Comparison of ENCODE assay signal across 7 mouse cellular contexts in the genomic region with DNA sequence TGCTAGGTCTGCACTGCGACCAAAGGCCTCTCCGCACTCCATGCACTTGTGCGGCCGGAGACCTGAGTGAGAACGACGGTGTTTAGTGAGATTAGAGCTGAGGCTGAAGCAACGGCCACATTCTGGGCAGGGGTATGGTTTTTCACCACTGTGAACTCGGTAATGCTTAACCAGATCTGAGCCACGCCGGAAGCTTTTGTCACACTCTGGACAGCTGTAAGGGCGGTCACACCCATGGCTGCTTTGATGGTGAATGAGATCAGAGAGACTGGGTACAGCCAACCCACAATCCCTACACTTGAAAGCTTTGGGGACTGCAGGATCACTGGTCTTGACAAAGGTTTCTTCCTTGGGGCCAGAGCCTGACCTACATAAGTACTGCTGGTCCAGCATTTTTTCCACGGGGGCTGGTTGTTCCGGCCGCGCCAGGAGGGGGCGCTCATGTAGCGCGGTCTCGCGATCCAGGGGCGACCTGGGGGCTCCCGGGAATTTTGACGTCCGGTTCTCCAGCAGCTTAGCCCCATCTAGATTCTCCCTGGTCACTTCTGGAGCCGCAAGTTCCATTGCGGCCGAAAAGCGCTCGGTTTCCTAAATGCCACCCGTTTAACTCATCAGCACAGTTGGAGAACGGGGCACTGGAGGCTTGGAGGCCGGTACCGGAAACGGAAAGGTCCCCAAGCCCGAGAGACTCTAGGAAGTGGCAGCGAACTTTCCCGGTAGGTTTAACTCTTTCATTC. TPM values are rescaled to one million over a fixed set of nuclear protein-coding genes. Genes with fewer than 3 reads are reported as not detected.
DNase-seq lines count a peak whose midpoint lies in the region; ATAC-seq and TF ChIP-seq lines count a peak whose summit lies in the region.

A gene (plus strand): TSS at position 487 of the 737 bp plus-strand sequence.

- H3K4me3 ChIP-seq in embryonic facial prominence, embryonic 10.5 days, result peak within 1 kb of the TSS; percentile 78
- H3K4me3 ChIP-seq in intestine, postnatal 0 days (ENCODE audit: low read depth, low read length), result peak within 1 kb of the TSS; percentile 76
- peak within 1 kb of the TSS; percentile 72 for H3K4me3 ChIP-seq in midbrain, embryonic 11.5 days (ENCODE audit: low read depth, low read length)

- H3K27ac ChIP-seq in embryonic facial prominence, embryonic 10.5 days (replicated peaks), result peak within 1 kb of the TSS; percentile 98
- H3K27ac ChIP-seq in intestine, postnatal 0 days (ENCODE audit: low read depth, low read length), result peak within 1 kb of the TSS; percentile 99
- peak within 1 kb of the TSS; percentile 91 for H3K27ac ChIP-seq in midbrain, embryonic 11.5 days (ENCODE audit: low read depth, low read length)

- peak within 1 kb of the TSS; percentile 81 for H3K4me2 ChIP-seq in intestine, postnatal 0 days (replicated peaks; ENCODE audit: low read depth)
- H3K4me2 ChIP-seq in midbrain, embryonic 11.5 days, result peak within 1 kb of the TSS; percentile 89

- TF ChIP-seq CTCF in intestine, postnatal 0 days (IDR thresholded peaks at IDR 0.05; ENCODE audit: low read depth), result peak; percentile 93

- H3K9me3 ChIP-seq in embryonic facial prominence, embryonic 10.5 days, result no peaks in the 10 kb centered on the region
- no peaks in the 10 kb centered on the region for H3K9me3 ChIP-seq in intestine, postnatal 0 days (ENCODE audit: control insufficient read depth)
- no peaks in the 10 kb centered on the region for H3K9me3 ChIP-seq in midbrain, embryonic 11.5 days (ENCODE audit: control insufficient read depth, low read length)

- peaks cover 32% of the 10 kb centered on the region for H3K4me1 ChIP-seq in embryonic facial prominence, embryonic 10.5 days
- H3K4me1 ChIP-seq in intestine, postnatal 0 days (replicated peaks; ENCODE audit: control insufficient read depth, insufficient read depth, low read length), result no peaks in the 10 kb centered on the region
- 0 out of 2 replicates have a peak, but pooled peaks cover 3% of the 10 kb centered on the region for H3K4me1 ChIP-seq in midbrain, embryonic 11.5 days (ENCODE audit: control insufficient read depth, insufficient read depth, low read length)

- H3K27me3 ChIP-seq in embryonic facial prominence, embryonic 10.5 days (replicated peaks; ENCODE audit: low read depth, poor library complexity, severe bottlenecking), result no peaks in the 10 kb centered on the region
- no peaks in the 10 kb centered on the region for H3K27me3 ChIP-seq in intestine, postnatal 0 days (replicated peaks; ENCODE audit: control insufficient read depth, insufficient read depth, low read length)
- no peaks in the 10 kb centered on the region for H3K27me3 ChIP-seq in midbrain, embryonic 11.5 days (ENCODE audit: control insufficient read depth, insufficient read depth, low read length)

- peak; percentile 45 for ATAC-seq in intestine, postnatal 0 days
- ATAC-seq in midbrain, embryonic 11.5 days (ENCODE audit: low FRiP score), result peak; percentile 16; the same call in 1 of the 2 replicates

- WGBS in embryonic facial prominence, embryonic 10.5 days, result 26% methylated on average over 37 of the region's 37 CpGs
- WGBS in intestine, postnatal 0 days, result 20% methylated on average over 37 of the region's 37 CpGs
- 26% methylated on average over 37 of the region's 37 CpGs for WGBS in midbrain, embryonic 11.5 days

- H3K36me3 ChIP-seq in embryonic facial prominence, embryonic 10.5 days (replicated peaks), result peaks cover 34% of the 10 kb centered on the region
- H3K36me3 ChIP-seq in intestine, postnatal 0 days (ENCODE audit: control insufficient read depth, insufficient read depth), result peaks cover 26% of the 10 kb centered on the region
- peaks cover 4% of the 10 kb centered on the region; the same call in 1 of the 2 replicates for H3K36me3 ChIP-seq in midbrain, embryonic 11.5 days (ENCODE audit: control insufficient read depth, insufficient read depth, low read length)

- peak; percentile 92 for DNase-seq in adrenal gland, postnatal 14 days
- DNase-seq in embryonic facial prominence, embryonic 10.5 days (ENCODE audit: low spot score), result peak; percentile 90
- DNase-seq in gonadal fat pad, adult 2 months (ENCODE audit: low read depth), result no peak
- peak; percentile 87 for DNase-seq in left cerebral cortex, postnatal 4 days
- peak; percentile 99 for DNase-seq in midbrain, embryonic 11.5 days (ENCODE audit: low spot score, missing footprints)
- peak; percentile 77 for DNase-seq in skeletal muscle tissue, adult 2 months (ENCODE audit: low read depth, low spot score)

- intact Hi-C loops in left cerebral cortex, postnatal 4 days (cut with DNase I), result no loop called here

- peak within 1 kb of the TSS; percentile 85 for H3K9ac ChIP-seq in intestine, postnatal 0 days (ENCODE audit: low read depth, low read length)
- peak within 1 kb of the TSS; percentile 85 for H3K9ac ChIP-seq in midbrain, embryonic 11.5 days (ENCODE audit: low read length)

RNA-seq across cellular contexts. Expression of the gene that starts here (rescaled TPM):
- total RNA-seq in adrenal gland, postnatal 14 days (2021), result 16.2 and 18.7 TPM in 2 replicates
- polyA plus RNA-seq in embryonic facial prominence, embryonic 10.5 days (2016; fragmentation: Nextera tagmentation; extraction: Ambion mirVana), result 17.5 and 19.1 TPM in 2 replicates
- 20.1 and 21.1 TPM in 2 replicates for polyA plus RNA-seq in gonadal fat pad, adult 2 months (2012; rRNA removed)
- polyA plus RNA-seq in intestine, postnatal 0 days (2015; fragmentation: Nextera tagmentation; extraction: Ambion mirVana), result 12.1 and 14.0 TPM in 2 replicates
- total RNA-seq in left cerebral cortex, postnatal 4 days (2021), result 10 to 100 TPM; 10.3 to 11.2 TPM
- 5.8 and 7.1 TPM in 2 replicates for polyA plus RNA-seq in midbrain, embryonic 11.5 days (2014; fragmentation: Nextera tagmentation; extraction: Ambion mirVana)
